Mouse (Mus musculus) olfactory bulb, adult 2 months (tissue): ENCODE measurements around the gene Gm26965.

Experiments used
- CTCF ChIP-seq: fragments of 200-500 bp; IDR thresholded peaks from 2 replicates; pipeline ENCODE4 v1.5.1; 2012; ENCODE audit warnings: low read depth, mild to moderate bottlenecking, low read length, moderate library complexity; ENCODE audit not compliant: insufficient read depth
- POLR2A ChIP-seq: fragments of 200-500 bp; IDR thresholded peaks from 2 replicates; pipeline ENCODE4 v1.6.1; 2012; ENCODE audit warnings: mild to moderate bottlenecking, low read depth, low read length, moderate library complexity; ENCODE audit not compliant: insufficient read depth

DNA sequence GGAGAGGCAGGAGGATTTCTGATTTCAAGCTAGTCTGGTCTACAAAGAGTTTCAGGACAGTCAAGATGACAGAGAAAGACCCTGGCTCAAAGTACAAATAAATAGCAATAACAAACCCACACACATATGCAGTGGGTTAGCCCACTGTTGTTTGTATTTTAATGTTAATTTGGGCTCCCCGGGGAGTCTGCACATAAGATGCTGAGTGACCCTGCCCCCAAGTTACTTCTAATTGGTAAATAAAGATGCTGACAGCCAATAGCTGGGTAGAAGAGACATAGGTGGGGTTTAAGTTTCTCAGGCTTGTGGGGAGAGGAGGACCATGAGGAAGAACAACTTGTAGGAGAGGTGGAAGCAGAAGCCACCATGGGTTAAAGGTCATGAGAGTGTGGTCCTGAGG, 20.0 kb upstream of the Gm26965 start:
- no peak for TF ChIP-seq POLR2A
- no peak for TF ChIP-seq CTCF
